Mouse (Mus musculus) ES-E14 (cell line): ENCODE measurements around the gene Cul7. TPM values are rescaled to one million over a fixed set of nuclear protein-coding genes. Genes with fewer than 3 reads are reported as not detected.

ENCODE experiments used
- DNase-seq: peaks from one replicate; pipeline ENCODE4 v3.0.0-alpha.2; 2013; ENCODE audit warnings: low read depth, low spot score
- H3K27ac ChIP-seq: 2 replicates; pipeline ENCODE4 v1.5.1; 2012; ENCODE audit warnings: low read depth, mild to moderate bottlenecking, low read length, moderate library complexity, mixed read lengths; ENCODE audit not compliant: poor library complexity, insufficient read depth, severe bottlenecking
- H3K36me3 ChIP-seq: 2 replicates; pipeline ENCODE4 v1.6.1; 2012; ENCODE audit warnings: mild to moderate bottlenecking, low read length, moderate library complexity, mixed read lengths; ENCODE audit not compliant: control insufficient read depth, poor library complexity, insufficient read depth, severe bottlenecking
- H3K4me1 ChIP-seq, 2 experiments: fragments of 150-350 bp in 1 of 2; sonication (generic) in 1 of 2; 2 replicates each; pipeline ENCODE4 v1.6.1; 2012; ENCODE audit warnings: low read length in 2 of 2, mild to moderate bottlenecking in 1 of 2, mixed read lengths in 1 of 2; ENCODE audit not compliant: control insufficient read depth in 2 of 2, insufficient read depth in 2 of 2, poor library complexity in 1 of 2
- H3K4me3 ChIP-seq, 2 experiments: fragments of 150-350 bp in 1 of 2; sonication (generic) in 1 of 2; 2 replicates each; pipeline ENCODE4 v1.5.1; 2012; ENCODE audit warnings: low read length in 2 of 2, low read depth in 1 of 2, mild to moderate bottlenecking in 1 of 2, mixed read lengths in 1 of 2; ENCODE audit not compliant: insufficient read depth in 1 of 2, poor library complexity in 1 of 2, severe bottlenecking in 1 of 2
- H3K9ac ChIP-seq: 2 replicates; pipeline ENCODE4 v1.6.1; 2012; ENCODE audit warnings: low read depth, mild to moderate bottlenecking, low read length, mixed read lengths; ENCODE audit not compliant: poor library complexity, insufficient read depth, severe bottlenecking
- H3K9me3 ChIP-seq: fragments of 150-350 bp; sonication (generic); 2 replicates; pipeline ENCODE4 v1.6.1; 2012; ENCODE audit warnings: low read depth, mild to moderate bottlenecking, low read length; ENCODE audit not compliant: control insufficient read depth, insufficient read depth
- CHD2 ChIP-seq: IDR thresholded peaks from 2 replicates; pipeline ENCODE4 v1.6.1; 2014; ENCODE audit warnings: mild to moderate bottlenecking, low read depth, low read length, inconsistent platforms
- HCFC1 ChIP-seq: IDR thresholded peaks from 2 replicates; pipeline ENCODE4 v1.6.1; 2012; ENCODE audit warnings: low read length, inconsistent platforms, borderline replicate concordance; ENCODE audit not compliant: insufficient read depth
- MAFK ChIP-seq: IDR thresholded peaks from 2 replicates; pipeline ENCODE4 v1.6.1; 2014; ENCODE audit warnings: mild to moderate bottlenecking, low read depth, low read length, inconsistent platforms; ENCODE audit not compliant: insufficient read depth
- ZC3H11A ChIP-seq: IDR thresholded peaks from 2 replicates; pipeline ENCODE4 v1.6.1; 2012; ENCODE audit warnings: low read depth, mild to moderate bottlenecking, inconsistent platforms, low read length, borderline replicate concordance
- ZNF384 ChIP-seq: IDR thresholded peaks from 2 replicates; pipeline ENCODE4 v1.6.1; 2012; ENCODE audit warnings: low read depth, low read length, inconsistent platforms
- in situ Hi-C, 2 experiments: fragments of 600-800 bp; cut with MboI; formaldehyde crosslinking; loops; one replicate each; pipeline ENCODE4 v1.15.1; 2025; ENCODE audit warnings: low sequenced_read_pairs in 2 of 2, inconsistent platforms in 1 of 2; ENCODE audit not compliant: unreplicated experiment in 2 of 2
- total RNA-seq: library from RNA; depleted of rRNA; stranded (reverse); fragments of 300-350 nt; gene quantifications from 2 replicates; pipeline ENCODE4 v1.2.3, GENCODE M21; 2012; rRNA removed

Cul7 gene
- total RNA-seq, 1 experiment, result 96.1 TPM

DNA sequence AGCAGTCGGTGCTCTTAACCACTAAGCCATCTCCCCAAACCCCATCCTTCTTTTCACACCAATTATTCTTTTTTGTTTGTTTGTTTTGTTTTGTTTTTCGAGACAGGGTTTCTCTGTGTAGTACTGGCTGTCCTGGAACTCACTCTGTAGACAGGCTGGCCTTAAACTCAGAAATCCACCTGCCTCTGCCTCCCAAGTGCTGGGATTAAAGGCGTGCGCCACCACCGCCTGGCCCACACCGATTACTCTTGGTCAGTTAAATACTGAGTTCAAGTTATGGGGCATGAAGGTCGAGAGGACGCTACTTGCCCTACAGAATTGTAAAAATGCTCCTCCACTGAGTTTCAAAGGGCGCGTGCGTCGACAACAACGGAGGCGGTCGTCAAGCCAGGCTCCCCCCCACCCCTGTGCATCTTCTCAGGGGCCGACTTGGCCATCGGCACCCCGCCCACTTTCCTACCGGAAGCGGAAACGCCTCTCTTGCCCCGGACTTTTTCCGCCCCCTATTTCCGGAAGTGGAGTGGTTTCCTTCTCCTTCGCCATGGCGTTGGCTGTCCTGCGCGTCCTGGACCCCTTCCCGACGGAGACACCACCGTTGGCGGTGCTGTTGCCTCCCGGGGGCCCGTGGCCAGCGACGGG lies 60.9 kb downstream of the Cul7 start, which contains the start of gene Pex6:
Gene Pex6 (plus strand): TSS at position 505 of the 639 bp plus-strand sequence.
- H3K9ac ChIP-seq, result peak within 1 kb of the TSS; percentile 89
- peak; percentile 93 for DNase-seq
- no peaks in the 10 kb centered on the region for H3K9me3 ChIP-seq
- peak within 1 kb of the TSS; percentile 20; the same call in 1 of the 2 replicates for H3K27ac ChIP-seq
- H3K4me3 ChIP-seq, result peak within 1 kb of the TSS; percentile 91 to 98
- in situ Hi-C loops, result no loop called here
- peaks cover 0 to 2% of the 10 kb centered on the region in 2 experiments; a peak in 2 of 4 replicates for H3K4me1 ChIP-seq
- TF ChIP-seq CHD2 (no peak), HCFC1 (peak; percentile 72; the same call in 1 of the 2 replicates)
- peaks cover 8% of the 10 kb centered on the region; the same call in 1 of the 2 replicates for H3K36me3 ChIP-seq

DNA sequence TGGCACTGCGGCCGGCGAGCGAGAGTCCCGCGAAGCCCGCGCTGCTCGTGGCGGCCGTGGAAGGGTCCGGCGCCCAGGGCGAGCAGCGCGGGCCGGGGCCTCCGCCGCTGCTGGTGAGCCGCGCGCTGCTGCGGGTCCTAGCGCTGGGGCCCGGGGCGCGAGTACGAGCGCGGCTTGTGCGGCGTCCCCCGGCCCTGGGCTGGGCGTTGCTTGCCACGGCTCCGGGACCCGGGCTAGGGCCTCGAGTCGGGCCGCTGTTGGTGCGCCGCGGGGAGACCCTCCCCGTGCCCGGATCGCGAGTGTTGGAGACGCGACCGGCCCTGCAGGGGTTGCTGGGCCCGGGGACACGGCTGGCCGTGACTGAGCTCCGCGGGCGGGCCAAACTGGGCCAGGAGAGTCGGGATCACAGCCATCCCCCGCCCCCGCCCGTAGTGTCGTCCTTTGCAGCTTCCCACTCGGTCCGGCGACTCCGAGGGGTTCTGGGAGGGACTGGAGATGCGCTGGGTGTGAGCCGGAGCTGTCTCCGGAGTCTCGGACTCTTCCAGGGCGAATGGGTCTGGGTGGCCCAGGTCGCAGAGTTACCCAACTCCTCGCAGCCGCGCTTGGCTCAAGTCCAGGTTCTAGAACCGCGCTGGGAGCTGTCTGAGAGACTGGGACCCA lies 61.6 kb downstream of the Cul7 start:
- H3K9me3 ChIP-seq, result no peaks in the 10 kb centered on the region
- peaks cover 0 to 2% of the 10 kb centered on the region in 2 experiments; a peak in 2 of 4 replicates for H3K4me1 ChIP-seq
- in situ Hi-C loops, result no loop called here
- H3K27ac ChIP-seq, result peak overlapping the region; percentile 20; the same call in 1 of the 2 replicates
- H3K9ac ChIP-seq, result peak overlapping the region; percentile 89
- H3K4me3 ChIP-seq, result peak overlapping the region; percentile 91 to 98
- H3K36me3 ChIP-seq, result peaks cover 8% of the 10 kb centered on the region; the same call in 1 of the 2 replicates
- DNase-seq, result no peak
- no peak for TF ChIP-seq ZNF384
- no peak for TF ChIP-seq CHD2
- TF ChIP-seq HCFC1, result no peak
- TF ChIP-seq ZC3H11A, result no peak
- no peak for TF ChIP-seq MAFK

DNA sequence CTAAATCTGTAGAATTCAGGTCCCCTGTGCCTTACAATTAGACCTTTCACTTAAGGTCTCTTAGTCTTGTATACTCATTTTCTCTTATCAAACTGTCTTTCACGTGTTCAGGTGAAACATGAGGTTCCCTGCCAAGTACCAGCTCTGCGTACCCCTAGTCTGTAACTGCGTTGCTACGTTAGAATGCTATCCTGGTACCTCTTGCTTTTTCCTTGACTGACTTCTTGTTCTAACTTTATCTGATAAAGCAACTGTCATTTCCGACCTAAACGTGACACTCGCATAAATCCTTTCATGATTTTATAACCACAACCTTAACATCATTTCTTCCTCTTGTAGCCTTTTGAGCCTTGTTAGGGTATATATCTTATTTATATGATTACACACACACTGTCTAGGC lies 62.3 kb downstream of the Cul7 start:
- Histone ChIP-seq H3K36me3 (peaks cover 8% of the 10 kb centered on the region; the same call in 1 of the 2 replicates), H3K27ac (no peak overlapping the region)
- TF ChIP-seq ZC3H11A (no peak), HCFC1 (no peak), CHD2 (no peak), ZNF384 (no peak), MAFK (no peak)

DNA sequence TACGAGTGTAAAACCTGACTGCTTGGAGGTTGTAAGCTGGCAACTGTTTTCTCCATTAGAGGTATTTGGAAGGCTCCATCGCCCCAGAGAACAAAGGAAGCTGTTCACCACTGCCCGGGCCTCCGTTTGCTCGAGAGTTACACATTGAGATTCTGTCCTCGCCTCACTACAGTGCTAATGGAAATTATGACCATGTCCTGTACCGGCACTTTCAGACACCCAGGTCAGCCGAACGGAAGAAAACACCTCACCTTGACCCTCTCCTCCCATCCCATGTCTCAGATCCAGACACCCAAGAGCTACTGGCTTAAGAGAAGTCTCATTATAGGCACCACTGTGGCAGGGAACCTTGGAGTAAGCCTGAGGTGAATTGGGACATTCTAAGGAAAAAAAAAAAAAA lies 63.7 kb downstream of the Cul7 start:
- TF ChIP-seq ZC3H11A, result no peak
- no peak for TF ChIP-seq MAFK
- no peak for TF ChIP-seq HCFC1
- TF ChIP-seq CHD2, result no peak
- H3K27ac ChIP-seq, result no peak overlapping the region
- DNase-seq, result no peak
- peaks cover 0 to 2% of the 10 kb centered on the region in 2 experiments; a peak in 2 of 4 replicates for H3K4me1 ChIP-seq
- H3K9me3 ChIP-seq, result no peaks in the 10 kb centered on the region
- H3K4me3 ChIP-seq, result no peak overlapping the region
- in situ Hi-C loops, result no loop called here
- peaks cover 8% of the 10 kb centered on the region; the same call in 1 of the 2 replicates for H3K36me3 ChIP-seq
- H3K9ac ChIP-seq, result no peak overlapping the region

More for the DNA sequence above, 62.3 kb downstream of the Cul7 start:
- peak overlapping the region; percentile 91 to 98 for H3K4me3 ChIP-seq
- no peak overlapping the region; the same call in 1 of the 2 replicates for H3K9ac ChIP-seq
- H3K9me3 ChIP-seq, result no peaks in the 10 kb centered on the region
- peaks cover 0 to 2% of the 10 kb centered on the region in 2 experiments; a peak in 2 of 4 replicates for H3K4me1 ChIP-seq
- in situ Hi-C loops, result no loop called here
- DNase-seq, result no peak

Other genes with a start within 250 kb of the Cul7 start
- gene Crip3, start 221.4 kb upstream of the Cul7 start, total RNA-seq, result 0.49 and 0.79 TPM in 2 replicates
- gene Slc22a7, start 211.9 kb upstream of the Cul7 start, total RNA-seq, result 3.6 and 6.1 TPM in 2 replicates
- 0.98 and 1.2 TPM in 2 replicates for gene Ttbk1, start 162.7 kb upstream of the Cul7 start, total RNA-seq
- gene Dnph1, start 153.6 kb upstream of the Cul7 start, total RNA-seq, result 44.1 and 48.2 TPM in 2 replicates
- 1.8 and 4.5 TPM in 2 replicates for gene Cul9, start 103.9 kb upstream of the Cul7 start, total RNA-seq
- 65.2 and 75.6 TPM in 2 replicates for gene Srf, start 94.2 kb upstream of the Cul7 start, total RNA-seq
- 200 and 384 TPM in 2 replicates for gene Ptk7, start 20.8 kb upstream of the Cul7 start, total RNA-seq
- gene Klc4, start 4.3 kb upstream of the Cul7 start, total RNA-seq, result 17.8 and 20.7 TPM in 2 replicates
- 205 and 261 TPM in 2 replicates for gene Mrpl2, start 4.1 kb upstream of the Cul7 start, total RNA-seq
- gene Rrp36, start 24.0 kb downstream of the Cul7 start, total RNA-seq, result 44.5 and 57.0 TPM in 2 replicates
- 72.9 and 77.5 TPM in 2 replicates for gene Mea1, start 28.5 kb downstream of the Cul7 start, total RNA-seq
- 65.1 and 73.0 TPM in 2 replicates for gene Klhdc3, start 30.6 kb downstream of the Cul7 start, total RNA-seq
- 70.6 and 73.0 TPM in 2 replicates for gene Ppp2r5d, start 54.8 kb downstream of the Cul7 start, total RNA-seq
- 17.8 and 22.2 TPM in 2 replicates for gene Pex6, start 61.1 kb downstream of the Cul7 start, total RNA-seq
- gene Gnmt, start 78.8 kb downstream of the Cul7 start, total RNA-seq, result 1.2 and 4.3 TPM in 2 replicates
- gene Cnpy3, start 101.9 kb downstream of the Cul7 start, total RNA-seq, result 69.7 and 122 TPM in 2 replicates
- gene Ptcra, start 113.4 kb downstream of the Cul7 start, total RNA-seq, result 1.8 and 2.2 TPM in 2 replicates
- gene 2310039H08Rik, start 122.3 kb downstream of the Cul7 start, total RNA-seq, result 19.5 and 21.4 TPM in 2 replicates
- 132 and 179 TPM in 2 replicates for gene Rpl7l1, start 132.3 kb downstream of the Cul7 start, total RNA-seq
- 20.2 and 27.1 TPM in 2 replicates for gene Bicral, start 208.1 kb downstream of the Cul7 start, total RNA-seq
- 20.5 and 30.0 TPM in 2 replicates for gene Tbcc, start 240.3 kb downstream of the Cul7 start, total RNA-seq